Mouse (Mus musculus) testis, adult 2 months (tissue): Measurements from ENCODE around the gene Socs7.

Experiments
- CTCF ChIP-seq: fragments of 200-500 bp; IDR thresholded peaks from 2 replicates; pipeline ENCODE4 v1.5.1; 2012; ENCODE audit warnings: low read depth, mild to moderate bottlenecking, inconsistent platforms, low read length, moderate library complexity; ENCODE audit not compliant: control insufficient read depth, insufficient read depth, insufficient replicate concordance
- POLR2A ChIP-seq: fragments of 200-500 bp; IDR thresholded peaks from 2 replicates; pipeline ENCODE4 v1.6.1; 2012; ENCODE audit warnings: low read depth, mild to moderate bottlenecking, inconsistent platforms, low read length, moderate library complexity; ENCODE audit not compliant: control insufficient read depth

GRCm38 (mm10) chr11:97427794-97428725, 65.7 kb downstream of the Socs7 start:
- TF ChIP-seq CTCF (no peak), POLR2A (no peak)
